Mouse (Mus musculus) megakaryocyte, embryonic 14.5 days (primary cell): ENCODE measurements around the gene Tubgcp2. TPM values are rescaled to one million over a fixed set of nuclear protein-coding genes. Genes with fewer than 3 reads are reported as not detected.

ENCODE experiments used
- H3K27me3 ChIP-seq: replicated peaks from 2 replicates; pipeline ENCODE3; 2012; ENCODE audit warnings: inconsistent platforms
- H3K36me3 ChIP-seq: replicated peaks from 2 replicates; pipeline ENCODE3; 2012; ENCODE audit warnings: low read length, inconsistent platforms, mixed read lengths
- H3K4me1 ChIP-seq: 2 replicates; pipeline ENCODE4 v1.6.1; 2012; ENCODE audit warnings: inconsistent platforms
- H3K4me3 ChIP-seq: replicated peaks from 2 replicates; pipeline ENCODE3; 2012; ENCODE audit warnings: moderate library complexity, mild to moderate bottlenecking, inconsistent platforms
- H3K9me3 ChIP-seq: 2 replicates; pipeline ENCODE4 v1.6.1; 2012; ENCODE audit warnings: inconsistent platforms
- FLI1 ChIP-seq: IDR thresholded peaks from 2 replicates; pipeline ENCODE4 v1.6.1; 2012; ENCODE audit warnings: low read length, inconsistent platforms, mixed read lengths
- GATA1 ChIP-seq: IDR thresholded peaks from 3 replicates; pipeline ENCODE4 v1.6.1; 2012; ENCODE audit warnings: mixed read lengths, low read length, inconsistent platforms, borderline replicate concordance
- polyA plus RNA-seq: library from polyadenylated mRNA; stranded (reverse); fragments of >175 nt; gene quantifications from 2 replicates; pipeline ENCODE4 v1.2.3, GENCODE M21; 2012; ENCODE audit warnings: low replicate concordance; ENCODE audit not compliant: insufficient read depth

Tubgcp2 gene
- polyA plus RNA-seq, 1 experiment = 3.8 TPM

- peak within 1 kb of the TSS; percentile 90 for H3K4me3 ChIP-seq
- H3K27me3 ChIP-seq = peaks cover 95% of the 10 kb centered on the region
- no peaks in the 10 kb centered on the region for H3K36me3 ChIP-seq
- H3K9me3 ChIP-seq = peaks cover 6% of the 10 kb centered on the region; the same call in 1 of the 2 replicates
- no peak for TF ChIP-seq GATA1
- TF ChIP-seq FLI1 = no peak
- peaks cover 37% of the 10 kb centered on the region for H3K4me1 ChIP-seq
Observed at GRCm38 (mm10) chr7:140048361-140049114, 12.1 kb upstream of the Tubgcp2 start, which contains the start of gene Msx3. TSS of gene Msx3 (minus strand) at chr7:140049089.

DNA sequence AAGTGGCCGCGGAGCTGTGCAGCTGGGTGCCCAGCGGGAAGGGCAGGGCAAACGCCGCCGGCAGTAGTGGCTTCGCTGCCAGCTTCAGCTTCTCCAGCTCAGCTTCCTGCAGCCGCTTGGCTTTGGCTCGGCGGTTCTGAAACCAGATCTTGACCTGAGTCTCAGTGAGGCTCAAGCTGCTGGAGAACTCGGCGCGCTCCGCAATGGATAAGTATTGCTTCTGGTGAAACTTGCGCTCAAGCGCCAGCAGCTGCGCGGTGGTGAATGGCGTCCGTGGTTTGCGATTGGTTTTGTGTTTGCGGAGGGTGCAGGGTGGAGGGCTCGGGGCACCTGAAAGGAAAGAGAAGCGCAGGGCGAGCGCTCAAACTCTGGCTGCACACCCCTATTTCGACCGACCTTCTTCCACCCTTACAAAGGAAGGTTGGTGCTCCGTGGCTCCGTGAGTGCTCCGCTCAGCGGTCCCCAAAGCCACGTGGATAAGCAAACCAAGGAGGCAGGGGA, 11.4 kb upstream of the Tubgcp2 start:
- TF ChIP-seq GATA1 = no peak
- no peak for TF ChIP-seq FLI1
- peaks cover 6% of the 10 kb centered on the region; the same call in 1 of the 2 replicates for H3K9me3 ChIP-seq
- peaks cover 92% of the 10 kb centered on the region for H3K27me3 ChIP-seq
- H3K4me3 ChIP-seq = peak overlapping the region; percentile 90
- H3K4me1 ChIP-seq = peaks cover 37% of the 10 kb centered on the region
- H3K36me3 ChIP-seq = no peaks in the 10 kb centered on the region

DNA sequence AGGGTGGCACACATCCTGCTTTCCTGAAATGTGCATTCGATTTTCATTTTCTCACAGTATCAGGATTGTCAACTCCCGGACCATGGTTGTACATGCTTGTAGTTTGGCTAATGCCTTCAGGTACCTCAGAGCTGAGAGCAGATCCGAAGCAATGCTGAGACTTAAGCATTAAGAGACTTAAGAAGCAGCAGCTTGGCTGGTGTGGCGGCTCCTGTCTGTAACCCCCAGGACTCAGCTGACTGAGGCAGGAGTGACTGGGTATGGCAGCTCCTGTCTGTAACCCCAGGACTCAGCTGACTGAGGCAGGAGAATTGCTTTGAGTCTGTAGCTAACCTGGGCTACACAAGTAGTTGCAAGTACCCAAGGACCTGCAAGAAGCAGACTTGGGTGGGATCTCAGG, 9.1 kb upstream of the Tubgcp2 start:
- Histone ChIP-seq H3K27me3 (peaks cover 76% of the 10 kb centered on the region), H3K4me3 (no peak overlapping the region), H3K36me3 (peaks cover 7% of the 10 kb centered on the region), H3K4me1 (peaks cover 28% of the 10 kb centered on the region), H3K9me3 (no peaks in the 10 kb centered on the region)
- no peak for TF ChIP-seq GATA1
- TF ChIP-seq FLI1 = no peak

- no peak for TF ChIP-seq GATA1
- TF ChIP-seq FLI1 = no peak
- Histone ChIP-seq H3K9me3 (no peaks in the 10 kb centered on the region), H3K36me3 (peaks cover 31% of the 10 kb centered on the region), H3K27me3 (peaks cover 47% of the 10 kb centered on the region), H3K4me3 (no peak overlapping the region), H3K4me1 (peaks cover 7% of the 10 kb centered on the region)
Observed at GRCm38 (mm10) chr7:140042728-140043127, 6.3 kb upstream of the Tubgcp2 start.

- no peak for TF ChIP-seq GATA1
- no peak for TF ChIP-seq FLI1
- Histone ChIP-seq H3K4me1 (peaks cover 28% of the 10 kb centered on the region), H3K4me3 (peak overlapping the region; percentile 94), H3K9me3 (no peaks in the 10 kb centered on the region), H3K36me3 (peaks cover 56% of the 10 kb centered on the region), H3K27me3 (no peaks in the 10 kb centered on the region)
Observed at GRCm38 (mm10) chr7:140037171-140037555, 694 bp upstream of the Tubgcp2 start.

- no peaks in the 10 kb centered on the region for H3K9me3 ChIP-seq
- H3K4me1 ChIP-seq = peaks cover 28% of the 10 kb centered on the region
- peaks cover 65% of the 10 kb centered on the region for H3K36me3 ChIP-seq
- no peak for TF ChIP-seq GATA1
- no peak for TF ChIP-seq FLI1
- H3K27me3 ChIP-seq = no peaks in the 10 kb centered on the region
- peak overlapping the region; percentile 94 for H3K4me3 ChIP-seq
Observed at GRCm38 (mm10) chr7:140035456-140035855, 1.0 kb downstream of the Tubgcp2 start.

DNA sequence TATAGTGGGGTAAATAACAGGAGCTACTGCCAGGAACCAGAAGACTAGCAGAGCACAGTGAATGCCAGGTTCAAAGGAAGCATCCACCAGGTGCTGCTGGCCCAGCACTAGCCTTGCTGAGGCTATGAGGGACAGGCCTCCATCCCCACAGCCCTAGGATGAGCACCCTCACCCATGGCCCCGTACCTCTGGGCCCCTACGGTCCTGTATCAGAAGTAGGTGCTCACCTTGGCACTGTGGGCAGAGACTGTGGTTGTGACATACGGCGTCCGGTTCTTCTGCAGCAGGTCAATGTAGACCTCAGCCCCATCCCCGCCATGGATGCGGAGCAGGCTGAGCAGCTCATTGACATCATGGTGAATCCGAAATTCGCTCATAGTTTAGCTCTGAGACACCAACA, 3.1 kb downstream of the Tubgcp2 start:
- H3K4me1 ChIP-seq = peaks cover 25% of the 10 kb centered on the region
- no peaks in the 10 kb centered on the region for H3K27me3 ChIP-seq
- peak overlapping the region; percentile 13 for H3K4me3 ChIP-seq
- peaks cover 7% of the 10 kb centered on the region for H3K9me3 ChIP-seq
- TF ChIP-seq FLI1 (no peak), GATA1 (no peak)
- peaks cover 68% of the 10 kb centered on the region for H3K36me3 ChIP-seq

DNA sequence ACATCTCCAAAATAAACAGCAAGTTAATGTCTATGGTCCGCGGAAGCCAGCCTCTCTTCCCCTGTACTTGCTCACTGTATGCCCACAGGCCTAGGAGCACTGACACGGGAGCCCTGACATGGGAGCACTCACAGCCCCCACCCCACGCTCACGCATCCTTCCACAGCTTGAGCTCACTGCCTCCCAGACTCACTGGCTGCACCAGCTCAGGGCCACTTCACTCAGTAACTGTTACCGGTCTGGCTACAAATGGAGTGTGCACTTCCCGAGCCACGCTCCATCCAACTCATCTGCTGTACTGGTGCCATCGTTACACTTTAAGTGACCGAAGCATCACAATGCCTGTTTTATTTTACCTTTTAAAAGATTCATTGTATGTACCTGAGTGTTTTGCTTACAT, 4.1 kb downstream of the Tubgcp2 start:
- H3K27me3 ChIP-seq = no peaks in the 10 kb centered on the region
- peaks cover 12% of the 10 kb centered on the region for H3K9me3 ChIP-seq
- H3K36me3 ChIP-seq = peaks cover 70% of the 10 kb centered on the region
- TF ChIP-seq GATA1 (no peak), FLI1 (no peak)
- no peak overlapping the region for H3K4me3 ChIP-seq
- peaks cover 23% of the 10 kb centered on the region for H3K4me1 ChIP-seq

DNA sequence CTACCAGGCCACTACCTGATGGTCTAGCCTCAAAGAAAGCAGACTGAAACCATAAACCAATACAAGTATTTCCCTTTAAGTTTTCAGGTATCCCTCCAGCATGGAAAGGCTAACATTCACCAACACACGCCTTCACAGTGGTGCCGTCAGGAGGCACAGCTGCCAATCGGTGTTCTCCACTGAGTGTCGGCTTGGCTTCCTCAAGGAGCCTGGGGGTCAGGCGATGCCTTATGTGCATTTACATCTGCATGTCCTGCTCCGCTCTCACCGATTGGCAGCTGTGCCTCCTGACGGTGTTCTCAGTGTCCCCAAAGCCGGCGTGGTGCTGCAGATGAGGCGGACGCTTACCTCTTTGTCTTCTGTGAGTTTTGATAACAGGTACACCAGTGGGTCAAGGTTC, 4.7 kb downstream of the Tubgcp2 start:
- no peak for TF ChIP-seq GATA1
- TF ChIP-seq FLI1 = no peak
- Histone ChIP-seq H3K9me3 (peaks cover 12% of the 10 kb centered on the region), H3K4me3 (no peak overlapping the region), H3K36me3 (peaks cover 70% of the 10 kb centered on the region), H3K27me3 (no peaks in the 10 kb centered on the region), H3K4me1 (peaks cover 17% of the 10 kb centered on the region)

- no peaks in the 10 kb centered on the region for H3K27me3 ChIP-seq
- H3K4me3 ChIP-seq = no peak overlapping the region
- H3K36me3 ChIP-seq = peaks cover 51% of the 10 kb centered on the region
- TF ChIP-seq GATA1 (no peak), FLI1 (no peak)
- H3K9me3 ChIP-seq = peaks cover 25% of the 10 kb centered on the region
- peaks cover 9% of the 10 kb centered on the region; the same call in 1 of the 2 replicates for H3K4me1 ChIP-seq
Observed at GRCm38 (mm10) chr7:140011336-140011735, 25.1 kb downstream of the Tubgcp2 start.
